Comparison of ENCODE assay signal across 7 mouse cellular contexts in the genomic region with DNA sequence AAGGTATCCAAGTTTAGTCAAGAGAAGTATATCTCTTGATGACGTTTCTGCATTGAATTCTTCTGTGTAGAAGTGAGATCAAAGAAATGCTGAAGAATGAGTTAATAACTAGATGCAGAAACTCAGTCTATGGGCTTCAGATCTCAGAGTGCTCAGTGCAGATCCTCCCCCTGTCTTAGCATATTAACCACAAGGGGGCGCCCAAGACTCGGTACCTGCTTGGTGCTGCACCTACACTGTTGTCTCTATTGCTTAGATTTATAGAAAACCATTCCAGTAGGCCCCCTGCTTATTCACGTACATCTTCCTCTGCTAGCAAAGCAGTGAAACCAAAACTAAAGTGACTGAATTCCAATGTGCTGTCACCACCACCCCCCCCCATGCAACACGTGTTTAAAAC.
A peak's percentile ranks its signal among the peaks of the same experiment; 100 is the strongest.
DNase-seq lines count a peak whose midpoint lies in the region; ATAC-seq and TF ChIP-seq lines count a peak whose summit lies in the region.

No protein-coding gene starts in this region.

- ATAC-seq in common myeloid progenitor, adult 5-6 weeks (replicated peaks; ENCODE audit: low read depth, poor library complexity, severe bottlenecking): peak; percentile 79

- TF ChIP-seq CTCF in MEL (IDR thresholded peaks at IDR 0.05 in 2 of 3, conservative IDR thresholded peaks at IDR 0.05 in 1 of 3; ENCODE audit: control insufficient read depth in 1 of 3, insufficient read depth in 1 of 3, low read depth in 2 of 3, low read length in 3 of 3, poor library complexity in 1 of 3, severe bottlenecking in 1 of 3): peak; percentile 43 to 65 (median 43)

- H3K79me2 ChIP-seq in MEL (ENCODE audit: control insufficient read depth, insufficient read depth, low read length, poor library complexity): no peaks in the 10 kb centered on the region

- no peak overlapping the region for H3K27ac ChIP-seq in MEL (ENCODE audit: control insufficient read depth, low read depth, low read length)

- DNase-seq in MEL (ENCODE audit: low read depth, low spot score): peak; percentile 34
- DNase-seq in adrenal gland, adult 2 months: peak; percentile 52
- DNase-seq in gastrocnemius, postnatal 4 days (ENCODE audit: low spot score in 2 of 2): peak; percentile 26 to 53
- DNase-seq in layer of hippocampus, adult 18-20 months (ENCODE audit: low spot score in 2 of 2): peak; percentile 41 to 78
- peak; percentile 62 for DNase-seq in lung, postnatal 10 days
- DNase-seq in right cerebral cortex, adult 18-20 months: peak; percentile 65

- H3K4me1 ChIP-seq in MEL (ENCODE audit: control insufficient read depth in 1 of 2, insufficient read depth in 2 of 2, low read length in 2 of 2): no peaks in the 10 kb centered on the region

- H3K4me3 ChIP-seq in MEL (ENCODE audit: control insufficient read depth in 1 of 2, insufficient read depth in 1 of 2, low read depth in 2 of 2, low read length in 2 of 2): no peak overlapping the region

- peak; percentile 27 for TF ChIP-seq RAD21 in MEL (IDR thresholded peaks at IDR 0.05; ENCODE audit: low read depth, low read length)

- TF ChIP-seq POLR2A in MEL (IDR thresholded peaks at IDR 0.05; ENCODE audit: control insufficient read depth in 1 of 2, insufficient read depth in 1 of 2, low read depth in 1 of 2, low read length in 2 of 2, poor library complexity in 1 of 2): no peak

- no peak overlapping the region for H3K9ac ChIP-seq in MEL (ENCODE audit: control insufficient read depth, low read depth, low read length, poor library complexity, severe bottlenecking)

- no peaks in the 10 kb centered on the region for H3K36me3 ChIP-seq in MEL (ENCODE audit: control insufficient read depth in 1 of 2, insufficient read depth in 2 of 2, low read length in 2 of 2)

- no peaks in the 10 kb centered on the region for H3K9me3 ChIP-seq in MEL (replicated peaks; ENCODE audit: insufficient read depth, low read length)

- H3K27me3 ChIP-seq in MEL (ENCODE audit: control insufficient read depth in 1 of 2, insufficient read depth in 2 of 2, low read length in 2 of 2): no peaks in the 10 kb centered on the region

- no peak for TF ChIP-seq EP300 in MEL (IDR thresholded peaks at IDR 0.05; ENCODE audit: low read depth in 1 of 2, low read length in 2 of 2)

TF ChIP-seq in MEL, 35 proteins besides CTCF, POLR2A, EP300 and RAD21:
- TF ChIP-seq MAX (IDR thresholded peaks at IDR 0.05; ENCODE audit: low read length): no peak
- peak; percentile 47 for TF ChIP-seq SMC3 (IDR thresholded peaks at IDR 0.05; ENCODE audit: low read depth, low read length)
